Mouse (Mus musculus) embryonic stem cell, embryonic (primary cell): ENCODE results near the gene DXBay18.
"Not testable (repeated sequence)": the region's sequence is repeated elsewhere in the genome, so short reads cannot be mapped to it uniquely, and the experiment has no call there.

Experiments
- CTCF ChIA-PET, 4 experiments: fragments of 300-600 bp in 2 of 4; fragments of 350-600 bp in 2 of 4; sonication (Branson Sonifier 250); formaldehyde crosslinking; loops; one replicate each; lab custom pipeline; 2022; ENCODE audit warnings: inconsistent platforms in 2 of 4; lab: Charles Lee
- POLR2A ChIA-PET, 4 experiments: fragments of 300-600 bp in 2 of 4; fragments of 350-600 bp in 2 of 4; sonication (Branson Sonifier 250); formaldehyde crosslinking; loops; one replicate each; lab custom pipeline; 2022; ENCODE audit warnings: antibody characterized with exemption in 4 of 4, inconsistent platforms in 1 of 4; lab: Charles Lee

Gene DXBay18

GRCm38 (mm10) chrX:73149350-73149749 lies at the start of gene DXBay18:
Gene DXBay18, minus strand, starts transcription at chrX:73149450.
- POLR2A ChIA-PET, CTCF ChIA-PET: not testable (repeated sequence)

- POLR2A ChIA-PET: interaction anchor here in 2 of 4 experiments (0.6 to 0.9 kb wide), 4 partner anchors 138 to 1218 kb away, joined by 4 to 8 read pairs (median 4); partner anchors contain the start of genes Idh3g (in 1 of the 2) and Ssr4 (in 1 of the 2)
Observed at GRCm38 (mm10) chrX:73191934-73192333, 42.7 kb upstream of the DXBay18 start, which contains the start of gene Xlr3b. Gene Xlr3b, plus strand, starts transcription at chrX:73192207.

GRCm38 (mm10) chrX:73176889-73177288 lies 27.6 kb upstream of the DXBay18 start, which contains the start of gene Spin2d:
Gene Spin2d, minus strand, starts transcription at chrX:73176989.
- POLR2A ChIA-PET, CTCF ChIA-PET: not testable (repeated sequence)

More at GRCm38 (mm10) chrX:73191934-73192333, 42.7 kb upstream of the DXBay18 start, which contains the start of gene Xlr3b:
- CTCF ChIA-PET: not testable (repeated sequence)

GRCm38 (mm10) chrX:73148496-73148895 lies 754 bp downstream of the DXBay18 start, which contains the start of gene Xlr5b:
Gene Xlr5b, plus strand, starts transcription at chrX:73148796.
- CTCF ChIA-PET, POLR2A ChIA-PET: not testable (repeated sequence)

- POLR2A ChIA-PET, CTCF ChIA-PET: not testable (repeated sequence)
Observed at GRCm38 (mm10) chrX:73143218-73143618, 6.0 kb downstream of the DXBay18 start.

- POLR2A ChIA-PET, CTCF ChIA-PET: not testable (repeated sequence)
Observed at GRCm38 (mm10) chrX:73122859-73123829, 26.1 kb downstream of the DXBay18 start.

GRCm38 (mm10) chrX:73116747-73117146 lies 32.5 kb downstream of the DXBay18 start, which contains the start of gene Gm14685:
Gene Gm14685, plus strand, starts transcription at chrX:73117047.
- CTCF ChIA-PET, POLR2A ChIA-PET: not testable (repeated sequence)

GRCm38 (mm10) chrX:73096941-73097508 lies 52.2 kb downstream of the DXBay18 start, which contains the start of gene Xlr3a:
Gene Xlr3a, minus strand, starts transcription at chrX:73097095.
- ChIA-PET CTCF (interaction anchor here in 1 of 4 experiments (0.7 kb wide), 1 partner anchor 326 kb away, joined by 4 read pairs; no protein-coding TSS in a partner anchor), POLR2A (interaction anchor here in 2 of 4 experiments (0.6 to 1.2 kb wide), 6 partner anchors 43 to 708 kb away, joined by 3 to 5 read pairs (median 4); partner anchors contain the start of genes F8a (in 1 of the 2) and Haus7 (in 1 of the 2))
